Mouse (Mus musculus): ENCODE results near the gene Col16a1.
A peak's percentile ranks its signal among the peaks of the same experiment; 100 is the strongest.

The Col16a1 gene

DNA sequence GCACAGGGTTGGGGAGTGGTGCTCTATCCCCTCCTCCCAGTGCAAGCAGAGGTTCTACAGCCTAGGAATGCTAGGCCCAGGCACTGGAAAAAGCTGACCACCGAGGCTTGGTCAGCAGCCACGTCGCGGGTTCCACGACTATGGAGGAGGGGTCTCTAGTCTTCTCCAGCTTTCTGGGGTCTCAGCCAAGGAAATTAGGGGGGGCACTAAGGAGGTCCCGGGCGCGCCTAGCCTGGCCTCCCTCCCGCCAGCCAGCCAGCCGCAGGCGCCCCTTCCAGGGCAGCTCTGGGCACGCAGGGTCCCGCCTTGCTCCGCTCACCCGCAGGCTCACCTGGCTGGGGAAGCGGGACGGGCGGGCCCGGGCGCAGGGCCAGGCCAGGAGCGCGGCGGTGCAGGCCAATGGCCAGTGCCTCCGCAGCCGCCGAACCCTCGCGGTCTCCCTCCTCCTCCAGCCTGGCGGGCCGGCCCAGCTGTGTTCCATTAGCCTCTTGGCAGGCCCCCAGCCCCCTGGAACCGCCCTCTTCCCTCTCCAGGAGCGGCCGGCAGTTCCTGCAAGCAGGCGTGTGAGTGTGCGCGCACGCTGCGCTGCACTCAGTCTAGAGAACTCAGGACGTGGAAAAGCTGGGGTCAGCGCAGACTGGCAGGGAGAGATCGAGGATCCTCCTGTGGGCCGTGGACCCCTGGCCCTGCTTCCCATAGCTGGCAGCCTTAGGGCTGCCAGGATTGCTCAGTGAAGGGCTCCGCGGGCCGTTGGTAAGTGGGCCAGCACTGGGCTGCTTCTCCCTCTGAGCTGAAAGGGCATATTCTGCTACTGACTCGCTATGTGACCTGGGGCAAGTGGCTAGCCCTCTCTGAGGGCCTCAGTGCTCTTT is at the start of gene Col16a1:
TSS of gene Col16a1 (plus strand) at position 510 of the 872 bp plus-strand sequence.
- peak; percentile 77 to 86 for DNase-seq

DNA sequence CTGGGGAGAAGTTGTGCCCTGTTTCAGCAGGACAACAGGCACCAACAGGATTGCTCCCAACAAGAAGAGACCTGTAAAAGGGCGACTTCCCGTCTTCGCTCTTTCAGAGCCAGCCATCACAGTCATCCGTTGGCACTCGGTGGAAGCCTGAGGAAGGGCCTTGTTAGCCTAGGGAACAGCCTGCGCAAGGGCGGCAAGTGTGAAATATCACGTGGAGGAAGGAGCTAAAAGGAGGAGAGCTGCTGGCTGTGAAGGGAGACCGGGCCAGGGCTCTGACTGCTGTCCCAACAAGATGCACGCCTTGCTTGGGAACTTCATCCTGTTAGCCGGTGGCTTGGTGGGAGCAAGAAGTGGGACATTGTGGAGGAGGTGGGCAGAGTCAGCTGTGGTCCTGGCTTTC is 49.5 kb upstream of the Col16a1 start:
- DNase-seq, result no peak

- no peak for DNase-seq
Observed at GRCm38 (mm10) chr4:130001710-130002109, 45.9 kb upstream of the Col16a1 start.

- DNase-seq, result peak in 1 of 2 experiments; percentile 68
Observed at GRCm38 (mm10) chr4:130002157-130002556, 45.5 kb upstream of the Col16a1 start.

DNA sequence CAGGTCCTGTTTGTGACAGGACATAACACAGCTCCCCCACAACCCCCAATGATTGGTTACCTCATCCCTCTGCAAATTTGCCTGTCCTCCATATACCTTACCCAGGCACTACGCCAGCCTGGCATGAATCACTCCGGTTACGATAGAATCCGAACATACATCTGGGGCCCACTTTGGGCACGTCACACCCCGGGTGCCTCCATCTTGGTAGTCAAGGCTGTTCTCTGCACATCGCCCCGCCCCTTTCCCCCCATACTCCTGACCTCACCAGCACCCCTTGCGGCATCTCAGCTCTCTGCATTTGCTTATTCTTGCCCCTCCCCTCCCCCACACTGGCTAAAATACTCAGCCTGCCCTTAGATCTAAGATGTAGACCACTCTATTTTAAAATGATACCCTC is 42.0 kb upstream of the Col16a1 start:
- DNase-seq, result peak in 1 of 2 experiments; percentile 78

DNA sequence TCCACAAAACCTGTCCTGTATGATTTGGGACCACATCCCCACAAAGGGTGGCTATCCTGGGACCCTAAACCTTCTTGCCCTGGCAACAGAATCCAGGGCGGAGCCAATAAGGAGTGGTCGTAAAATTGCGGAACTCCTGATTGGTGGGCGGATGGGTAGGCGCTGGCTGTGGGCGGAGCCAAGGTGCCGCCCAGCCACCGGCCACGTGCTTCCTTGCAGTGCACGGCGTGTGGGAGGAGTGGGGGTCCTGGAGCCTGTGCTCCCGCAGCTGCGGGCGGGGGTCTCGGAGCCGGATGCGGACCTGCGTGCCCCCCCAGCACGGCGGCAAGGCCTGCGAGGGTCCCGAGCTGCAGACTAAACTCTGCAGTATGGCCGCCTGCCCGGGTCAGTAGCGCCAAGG is 41.1 kb upstream of the Col16a1 start:
- no peak for DNase-seq

- DNase-seq, result peak; percentile 64 to 74
Observed at GRCm38 (mm10) chr4:130009043-130009442, 38.6 kb upstream of the Col16a1 start.

DNA sequence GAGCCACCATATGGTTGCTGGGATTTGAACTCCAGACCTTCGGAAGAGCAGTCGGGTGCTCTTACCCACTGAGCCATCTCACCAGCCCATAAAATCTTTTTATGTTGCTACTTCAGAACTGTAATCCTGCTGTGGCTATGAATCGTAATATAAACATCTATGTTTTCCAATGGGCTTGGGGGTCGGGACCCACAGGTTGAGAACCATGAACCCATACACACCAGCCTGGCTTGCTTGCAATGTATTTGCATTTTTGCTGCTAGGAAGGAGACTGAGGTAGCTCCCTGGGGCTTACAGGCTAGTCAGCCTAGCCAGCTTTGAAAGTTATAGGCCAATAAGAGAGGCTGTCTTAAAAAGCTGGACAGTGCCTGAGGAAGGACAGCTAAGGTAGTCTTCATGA is 36.9 kb upstream of the Col16a1 start:
- DNase-seq, result no peak

DNA sequence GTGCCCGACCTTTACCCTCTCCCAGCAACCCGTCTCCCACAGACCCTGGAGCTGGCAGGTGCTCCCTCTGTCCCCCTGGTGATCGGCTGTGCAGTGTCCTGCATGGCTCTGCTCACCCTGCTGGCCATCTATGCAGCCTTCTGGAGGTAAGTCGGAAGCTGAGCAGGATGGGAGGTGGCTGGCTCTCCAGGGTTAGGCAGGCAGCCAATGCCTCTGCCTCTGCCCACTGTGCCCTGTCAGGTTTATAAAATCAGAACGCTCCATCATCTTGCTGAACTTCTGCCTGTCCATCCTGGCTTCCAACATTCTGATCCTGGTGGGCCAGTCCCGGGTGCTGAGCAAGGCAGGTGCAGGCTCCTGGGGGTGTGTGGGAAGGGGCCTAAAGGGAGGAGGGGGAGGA is 35.4 kb upstream of the Col16a1 start:
- peak in 1 of 2 experiments; percentile 68 for DNase-seq

- no peak for DNase-seq
Observed at GRCm38 (mm10) chr4:130013111-130013510, 34.5 kb upstream of the Col16a1 start.

GRCm38 (mm10) chr4:130016010-130016409 is 31.6 kb upstream of the Col16a1 start:
- peak in 1 of 2 experiments; percentile 68 for DNase-seq

DNA sequence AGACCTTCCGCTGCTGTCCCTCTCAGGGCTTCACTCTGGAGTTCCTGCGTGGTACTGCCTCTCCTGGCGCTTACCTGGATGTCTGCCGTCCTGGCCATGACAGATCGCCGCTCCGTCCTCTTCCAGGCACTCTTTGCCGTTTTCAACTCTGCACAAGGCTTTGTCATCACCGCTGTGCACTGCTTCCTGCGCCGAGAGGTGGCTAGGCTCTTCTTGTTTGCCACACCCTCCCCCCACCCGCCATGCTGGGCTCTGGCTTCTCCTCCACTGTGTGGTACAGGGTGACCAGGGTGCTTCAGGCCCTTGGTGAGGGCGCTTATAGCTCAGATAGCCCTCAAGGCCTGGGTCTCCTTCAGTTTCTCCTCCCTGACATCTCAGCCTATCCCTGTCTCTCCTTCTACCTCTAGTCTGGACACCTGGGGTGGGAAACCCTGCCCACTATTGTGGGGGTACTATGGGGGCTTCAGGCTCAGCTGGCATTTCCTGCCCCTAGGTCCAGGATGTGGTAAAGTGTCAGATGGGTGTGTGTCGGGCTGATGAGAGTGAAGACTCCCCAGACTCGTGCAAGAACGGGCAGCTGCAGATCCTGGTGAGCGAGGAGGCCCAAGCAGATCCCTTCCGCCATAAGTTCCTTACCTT is 30.5 kb upstream of the Col16a1 start:
- DNase-seq, result no peak

GRCm38 (mm10) chr4:130022952-130023351 is 24.7 kb upstream of the Col16a1 start:
- no peak for DNase-seq

- no peak for DNase-seq
Observed at GRCm38 (mm10) chr4:130023511-130024231, 24.0 kb upstream of the Col16a1 start.

- no peak for DNase-seq
Observed at GRCm38 (mm10) chr4:130025544-130025943, 22.1 kb upstream of the Col16a1 start.

- no peak for DNase-seq
Observed at GRCm38 (mm10) chr4:130031146-130031545, 16.5 kb upstream of the Col16a1 start.

- no peak for DNase-seq
Observed at GRCm38 (mm10) chr4:130033496-130033895, 14.1 kb upstream of the Col16a1 start.

DNA sequence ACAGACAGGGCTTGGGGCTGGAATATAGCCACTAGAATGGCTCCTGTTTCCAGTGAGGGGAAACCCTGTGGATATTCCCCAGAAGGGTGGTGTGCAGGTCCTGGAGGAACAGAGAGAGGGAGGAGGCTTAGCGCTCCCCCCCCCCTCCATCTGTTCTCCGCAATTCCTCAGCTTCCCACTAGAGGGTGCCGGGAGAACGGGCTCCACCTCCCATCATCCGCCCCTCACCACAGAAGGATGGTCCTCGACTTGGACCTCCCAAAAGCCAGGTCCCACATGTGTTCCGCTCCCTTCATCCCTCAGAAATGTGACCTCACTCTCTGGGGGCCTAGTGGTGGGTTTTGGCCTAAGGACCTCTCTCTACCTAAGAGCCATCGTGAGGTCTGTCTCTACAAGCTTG is 11.5 kb upstream of the Col16a1 start:
- peak; percentile 81 to 83 for DNase-seq

GRCm38 (mm10) chr4:130036573-130037401 is 10.9 kb upstream of the Col16a1 start:
- DNase-seq, result peak; percentile 71 to 76

DNA sequence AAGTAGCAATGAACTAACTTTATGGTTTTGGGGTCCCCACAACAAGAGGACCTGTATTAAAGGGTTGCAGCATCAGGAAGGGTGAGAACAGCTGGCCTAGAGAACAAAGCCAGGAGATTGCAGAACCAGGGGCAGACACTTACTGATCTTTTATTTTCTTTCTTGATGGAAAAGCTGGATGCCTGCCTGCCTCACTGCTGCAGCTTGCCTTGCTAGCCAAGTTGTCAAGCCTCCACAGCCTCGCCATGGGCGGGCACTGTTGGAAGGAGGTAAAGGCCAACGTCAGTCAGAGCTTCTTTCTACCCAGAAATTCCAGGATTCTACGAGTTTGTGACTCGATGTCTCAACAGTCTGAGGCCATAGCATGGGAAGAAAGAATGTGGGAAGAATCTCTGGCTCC is 8.3 kb upstream of the Col16a1 start:
- no peak for DNase-seq

- no peak for DNase-seq
Observed at GRCm38 (mm10) chr4:130041076-130041475, 6.6 kb upstream of the Col16a1 start.

DNA sequence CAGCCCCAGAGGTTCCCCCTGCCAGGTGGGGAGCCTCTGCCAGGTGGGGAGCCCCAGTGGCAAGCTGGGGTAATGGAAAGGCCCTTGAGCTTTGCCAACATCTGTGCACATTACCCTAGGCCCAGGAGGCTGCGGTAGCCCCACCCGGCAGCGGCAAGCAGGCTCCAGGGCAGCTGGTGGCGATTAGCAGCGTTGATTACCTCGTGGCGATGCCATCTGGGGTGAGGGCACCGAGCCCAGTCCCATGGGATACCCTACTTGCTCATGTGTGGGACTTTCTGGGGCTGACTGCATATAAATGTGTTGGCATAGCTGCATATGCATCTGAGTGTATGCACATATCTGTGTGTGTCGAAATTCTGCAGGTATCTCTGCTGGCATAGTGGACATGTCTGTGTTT is 3.4 kb upstream of the Col16a1 start:
- peak; percentile 74 to 82 for DNase-seq

DNA sequence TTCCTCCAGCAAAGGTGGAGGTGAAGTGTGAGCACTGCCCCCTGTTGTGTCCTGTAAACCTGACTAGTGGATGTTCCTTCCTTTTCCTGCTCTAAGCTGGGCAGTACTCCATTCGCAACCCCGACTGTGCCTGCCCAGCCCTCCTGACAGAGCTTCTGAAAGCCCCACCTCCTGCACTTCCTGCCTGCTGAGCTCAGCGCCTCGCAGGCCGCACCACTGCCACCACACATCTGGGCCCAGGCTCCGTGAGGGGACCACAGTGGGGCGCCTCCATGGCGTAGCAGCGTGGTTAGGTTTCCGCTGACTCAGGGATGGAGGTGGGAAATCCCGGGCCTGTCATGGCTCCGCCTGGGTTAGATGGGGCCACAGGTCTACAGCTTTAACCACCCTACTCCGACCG is 2.0 kb upstream of the Col16a1 start:
- no peak for DNase-seq

Data from cerebellum, postnatal 14 days (tissue).